Comparison of ENCODE assay signal across 10 mouse cellular contexts in genomic region chr6:75253357-75254075, GRCm38 (mm10).
DNase-seq lines count a peak whose midpoint lies in the region; TF ChIP-seq lines count a peak whose summit lies in the region.
"Had no signal": no experiment of that assay in that cellular context is flagged by ENCODE, and none has a peak within 500 bp of the region (broad histone marks: within the 10 kb centered on the region; RNA-seq: fewer than 3 reads in every experiment).

No protein-coding gene starts in this region.

- no peak overlapping the region for H3K4me3 ChIP-seq in left cerebral cortex, adult 2 months
- H3K4me3 ChIP-seq: liver, embryonic 15.5 days had no signal

- no peak for TF ChIP-seq CTCF in left cerebral cortex, adult 2 months (IDR thresholded peaks at IDR 0.05)

- no peak overlapping the region for H3K27ac ChIP-seq in left cerebral cortex, adult 2 months
- H3K27ac ChIP-seq: liver, embryonic 15.5 days had no signal

- intact Hi-C loops in left cerebral cortex, adult 2 months (cut with DNase I) = no loop called here

- DNase-seq in cerebellum, postnatal 10 days = peak; percentile 63 to 66
- DNase-seq in cerebellum, adult 11-12 months = no peak
- peak; percentile 2 to 24 for DNase-seq in layer of hippocampus, adult 18-20 months (ENCODE audit: low spot score in 2 of 2)
- no peak for DNase-seq in layer of hippocampus, adult 9-11 months
- DNase-seq in left cerebral cortex, adult 2 months (ENCODE audit: extremely low spot score in 1 of 2, low spot score in 2 of 2) = peak; percentile 11 to 47
- DNase-seq in right cerebral cortex, postnatal 14 days = peak; percentile 43
- DNase-seq in B cell, adult 2 months = no peak
- no peak for DNase-seq in testis, postnatal 14 days (ENCODE audit: low spot score)
- DNase-seq: heart, adult 11 months had no signal

Comparison
In these comparisons a context has a peak if more than half of its experiments do, and no peak if none do; other contexts are left out.
1. DNase-seq: peak in cerebellum, postnatal 10 days (2 of 2), layer of hippocampus, adult 18-20 months (2 of 2), left cerebral cortex, adult 2 months (2 of 2) and right cerebral cortex, postnatal 14 days (single experiment); none in cerebellum, adult 11-12 months (single experiment), layer of hippocampus, adult 9-11 months (single experiment), B cell, adult 2 months (0 of 2) and testis, postnatal 14 days (single experiment).